8 mouse cellular contexts compared by ENCODE assay signal in genomic region chr14:20660827-20661660, GRCm38 (mm10). TPM values are rescaled to one million over a fixed set of nuclear protein-coding genes. Genes with fewer than 3 reads are reported as not detected.
DNase-seq lines count a peak whose midpoint lies in the region; ATAC-seq and TF ChIP-seq lines count a peak whose summit lies in the region.

No protein-coding gene starts in this region.

- H3K79me3 ChIP-seq in C2C12 (ENCODE audit: low read depth): peaks cover 2% of the 10 kb centered on the region

- peaks cover 10% of the 10 kb centered on the region for H3K79me2 ChIP-seq in C2C12 (ENCODE audit: control insufficient read depth, insufficient read depth)

- H3K4me3 ChIP-seq in C2C12 (ENCODE audit: insufficient read depth, poor library complexity, severe bottlenecking): peak overlapping the region; percentile 34
- H3K4me3 ChIP-seq in erythroblast, embryonic 14.5 days (replicated peaks): peak overlapping the region; percentile 66
- peak overlapping the region; percentile 65 for H3K4me3 ChIP-seq in heart, embryonic 12.5 days
- peak overlapping the region; percentile 64 for H3K4me3 ChIP-seq in kidney, postnatal 0 days (replicated peaks; ENCODE audit: low read depth, low read length)
- peak overlapping the region; percentile 68 for H3K4me3 ChIP-seq in liver, embryonic 11.5 days (ENCODE audit: low read depth, low read length)
- peak overlapping the region; percentile 68 for H3K4me3 ChIP-seq in stomach, embryonic 14.5 days (ENCODE audit: low read depth, low read length)

- no peaks in the 10 kb centered on the region for H3K9me3 ChIP-seq in erythroblast, embryonic 14.5 days (ENCODE audit: control insufficient read depth, low read length)
- H3K9me3 ChIP-seq in heart, embryonic 12.5 days (replicated peaks): no peaks in the 10 kb centered on the region
- no peaks in the 10 kb centered on the region for H3K9me3 ChIP-seq in kidney, postnatal 0 days (replicated peaks; ENCODE audit: low read length)
- no peaks in the 10 kb centered on the region for H3K9me3 ChIP-seq in liver, embryonic 11.5 days (ENCODE audit: control insufficient read depth, low read length)
- no peaks in the 10 kb centered on the region for H3K9me3 ChIP-seq in stomach, embryonic 14.5 days (ENCODE audit: control insufficient read depth, low read depth, low read length)

- H3K4me1 ChIP-seq in erythroblast, embryonic 14.5 days (ENCODE audit: control insufficient read depth): peaks cover 23% of the 10 kb centered on the region
- H3K4me1 ChIP-seq in heart, embryonic 12.5 days (replicated peaks): peaks cover 49% of the 10 kb centered on the region
- H3K4me1 ChIP-seq in kidney, postnatal 0 days (replicated peaks; ENCODE audit: insufficient read depth, low read length): peaks cover 5% of the 10 kb centered on the region; the same call in 1 of the 2 replicates
- H3K4me1 ChIP-seq in liver, embryonic 11.5 days (replicated peaks; ENCODE audit: control insufficient read depth, insufficient read depth, low read length): peaks cover 10% of the 10 kb centered on the region
- H3K4me1 ChIP-seq in stomach, embryonic 14.5 days (ENCODE audit: control insufficient read depth, insufficient read depth, low read length): 0 out of 2 replicates have a peak, but pooled peaks cover 8% of the 10 kb centered on the region

- 3% methylated on average over 52 of the region's 52 CpGs for WGBS in heart, embryonic 12.5 days
- 1% methylated on average over 52 of the region's 52 CpGs for WGBS in kidney, postnatal 0 days
- WGBS in liver, embryonic 11.5 days: 2% methylated on average over 52 of the region's 52 CpGs
- WGBS in stomach, embryonic 14.5 days: 1% methylated on average over 52 of the region's 52 CpGs

- peak; percentile 98 for DNase-seq in brain, embryonic 14.5 days (ENCODE audit: low read depth)
- peak; percentile 99 for DNase-seq in kidney, postnatal 0 days (ENCODE audit: low spot score)
- DNase-seq in liver, embryonic 11.5 days (ENCODE audit: low spot score): peak; percentile 84
- peak; percentile 97 for DNase-seq in naive thymus-derived CD4-positive, alpha-beta T cell, adult 2 months (ENCODE audit: low read depth)

- peak overlapping the region; percentile 92 for H3K9ac ChIP-seq in heart, embryonic 12.5 days
- peak overlapping the region; percentile 66 for H3K9ac ChIP-seq in kidney, postnatal 0 days (ENCODE audit: low read depth, low read length)
- peak overlapping the region; percentile 60 for H3K9ac ChIP-seq in liver, embryonic 11.5 days (ENCODE audit: low read depth, low read length)
- H3K9ac ChIP-seq in stomach, embryonic 14.5 days (replicated peaks; ENCODE audit: low read depth, low read length): peak overlapping the region; percentile 69

- TF ChIP-seq POLR2A in brain, embryonic 14.5 days (IDR thresholded peaks at IDR 0.05; ENCODE audit: borderline replicate concordance, extremely low read depth, insufficient read depth, insufficient read length, poor library complexity, severe bottlenecking): no peak

- peak; percentile 75 for ATAC-seq in heart, embryonic 12.5 days (ENCODE audit: insufficient number of reproducible peaks, low FRiP score)
- peak; percentile 86 for ATAC-seq in kidney, postnatal 0 days (replicated peaks; ENCODE audit: low FRiP score, low read depth)
- ATAC-seq in liver, embryonic 11.5 days (replicated peaks; ENCODE audit: low FRiP score): peak; percentile 80
- peak; percentile 84 for ATAC-seq in stomach, embryonic 14.5 days (ENCODE audit: insufficient number of reproducible peaks, insufficient read depth, low FRiP score, low read depth)

- peak; percentile 68 for TF ChIP-seq CTCF in C2C12 (IDR thresholded peaks at IDR 0.05; ENCODE audit: control insufficient read depth, insufficient read depth, insufficient read length)
- TF ChIP-seq CTCF in brain, embryonic 14.5 days (IDR thresholded peaks at IDR 0.05; ENCODE audit: borderline replicate concordance, extremely low read depth, insufficient read depth, insufficient read length): peak; percentile 93
- TF ChIP-seq CTCF in kidney, postnatal 0 days (IDR thresholded peaks at IDR 0.05; ENCODE audit: low read depth): peak; percentile 94

- no peaks in the 10 kb centered on the region for H3K36me3 ChIP-seq in C2C12 (ENCODE audit: control insufficient read depth, insufficient read depth)
- no peaks in the 10 kb centered on the region for H3K36me3 ChIP-seq in erythroblast, embryonic 14.5 days (ENCODE audit: control insufficient read depth)
- H3K36me3 ChIP-seq in heart, embryonic 12.5 days: peaks cover 22% of the 10 kb centered on the region; the same call in 1 of the 2 replicates
- H3K36me3 ChIP-seq in kidney, postnatal 0 days (ENCODE audit: insufficient read depth, low read length): no peaks in the 10 kb centered on the region
- H3K36me3 ChIP-seq in liver, embryonic 11.5 days (ENCODE audit: control insufficient read depth, insufficient read depth, low read length): no peaks in the 10 kb centered on the region
- H3K36me3 ChIP-seq in stomach, embryonic 14.5 days (ENCODE audit: control insufficient read depth, insufficient read depth, low read length): no peaks in the 10 kb centered on the region

- peak overlapping the region; percentile 96 for H3K4me2 ChIP-seq in heart, embryonic 12.5 days
- H3K4me2 ChIP-seq in kidney, postnatal 0 days (ENCODE audit: low read length): peak overlapping the region; percentile 91
- H3K4me2 ChIP-seq in liver, embryonic 11.5 days: peak overlapping the region; percentile 98
- H3K4me2 ChIP-seq in stomach, embryonic 14.5 days (replicated peaks; ENCODE audit: low read depth, low read length): peak overlapping the region; percentile 90

- peak overlapping the region; percentile 99 for H3K27ac ChIP-seq in heart, embryonic 12.5 days (ENCODE audit: poor library complexity, severe bottlenecking)
- H3K27ac ChIP-seq in kidney, postnatal 0 days: peak overlapping the region; percentile 90
- peak overlapping the region; percentile 48 for H3K27ac ChIP-seq in liver, embryonic 11.5 days (ENCODE audit: low read depth, low read length)
- peak overlapping the region; percentile 94 for H3K27ac ChIP-seq in stomach, embryonic 14.5 days (ENCODE audit: low read length)

- H3K27me3 ChIP-seq in C2C12 (ENCODE audit: control insufficient read depth, insufficient read depth, insufficient read length): no peaks in the 10 kb centered on the region
- peaks cover 51% of the 10 kb centered on the region for H3K27me3 ChIP-seq in erythroblast, embryonic 14.5 days (ENCODE audit: control insufficient read depth)
- H3K27me3 ChIP-seq in heart, embryonic 12.5 days (replicated peaks): no peaks in the 10 kb centered on the region
- no peaks in the 10 kb centered on the region for H3K27me3 ChIP-seq in kidney, postnatal 0 days (ENCODE audit: insufficient read depth, low read length)
- peaks cover 37% of the 10 kb centered on the region for H3K27me3 ChIP-seq in liver, embryonic 11.5 days (replicated peaks; ENCODE audit: control insufficient read depth, insufficient read depth, low read length)
- H3K27me3 ChIP-seq in stomach, embryonic 14.5 days (ENCODE audit: control insufficient read depth, insufficient read depth, low read length): no peaks in the 10 kb centered on the region

- H3ac ChIP-seq in C2C12 (ENCODE audit: control insufficient read depth, insufficient read length, low read depth): peak overlapping the region; percentile 67

RNA-seq across cellular contexts. Expression of gene Myoz1, which starts 4.7 kb away (rescaled TPM):
- polyA plus RNA-seq in C2C12 (2012; fragmentation: generic; extraction: Trizol): 0.50 TPM
- polyA plus RNA-seq in brain, embryonic 14.5 days (2012; rRNA removed): 0.10 and 0.16 TPM in 2 replicates
- polyA plus RNA-seq in erythroblast, embryonic 14.5 days (2012): not detected in 2 replicates
- 19.2 and 19.7 TPM in 2 replicates for polyA plus RNA-seq in heart, embryonic 12.5 days (2016; fragmentation: Nextera tagmentation; extraction: Ambion mirVana)
- 1.8 and 2.5 TPM in 2 replicates for polyA plus RNA-seq in kidney, postnatal 0 days (2015; fragmentation: Nextera tagmentation; extraction: Ambion mirVana)
- polyA plus RNA-seq in liver, embryonic 11.5 days (2014; fragmentation: Nextera tagmentation; extraction: Ambion mirVana): 0.23 and 0.95 TPM in 2 replicates
- polyA plus RNA-seq in stomach, embryonic 14.5 days (2014; fragmentation: Nextera tagmentation; extraction: Ambion mirVana): 0.29 TPM in 1 of 2 replicates, not detected in the other

RNA-seq across cellular contexts. Expression of gene Synpo2l, which starts 7.1 kb away (rescaled TPM):
- polyA plus RNA-seq in C2C12 (2012; fragmentation: generic; extraction: Trizol): 42.3 TPM
- polyA plus RNA-seq in brain, embryonic 14.5 days (2012; rRNA removed): 0.23 and 0.27 TPM in 2 replicates
- polyA plus RNA-seq in erythroblast, embryonic 14.5 days (2012): not detected in 2 replicates
- polyA plus RNA-seq in heart, embryonic 12.5 days (2016; fragmentation: Nextera tagmentation; extraction: Ambion mirVana): 181 and 191 TPM in 2 replicates
- polyA plus RNA-seq in kidney, postnatal 0 days (2015; fragmentation: Nextera tagmentation; extraction: Ambion mirVana): 0.32 and 0.33 TPM in 2 replicates
- 0.68 and 1.5 TPM in 2 replicates for polyA plus RNA-seq in liver, embryonic 11.5 days (2014; fragmentation: Nextera tagmentation; extraction: Ambion mirVana)
- 0.17 and 0.29 TPM in 2 replicates for polyA plus RNA-seq in stomach, embryonic 14.5 days (2014; fragmentation: Nextera tagmentation; extraction: Ambion mirVana)

RNA-seq across cellular contexts. Expression of gene Sec24c, which starts 13.1 kb away (rescaled TPM):
- polyA plus RNA-seq in C2C12 (2012; fragmentation: generic; extraction: Trizol): 63.4 TPM
- 159 and 187 TPM in 2 replicates for polyA plus RNA-seq in brain, embryonic 14.5 days (2012; rRNA removed)
- 3.6 and 5.0 TPM in 2 replicates for polyA plus RNA-seq in erythroblast, embryonic 14.5 days (2012)
- 93.4 and 97.4 TPM in 2 replicates for polyA plus RNA-seq in heart, embryonic 12.5 days (2016; fragmentation: Nextera tagmentation; extraction: Ambion mirVana)
- 57.3 and 62.8 TPM in 2 replicates for polyA plus RNA-seq in kidney, postnatal 0 days (2015; fragmentation: Nextera tagmentation; extraction: Ambion mirVana)
- 85.5 and 99.0 TPM in 2 replicates for polyA plus RNA-seq in liver, embryonic 11.5 days (2014; fragmentation: Nextera tagmentation; extraction: Ambion mirVana)
- 86.9 and 88.1 TPM in 2 replicates for polyA plus RNA-seq in stomach, embryonic 14.5 days (2014; fragmentation: Nextera tagmentation; extraction: Ambion mirVana)

RNA-seq across cellular contexts. Expression of gene Usp54, which starts 20.2 kb away (rescaled TPM):
- polyA plus RNA-seq in C2C12 (2012; fragmentation: generic; extraction: Trizol): 3.3 TPM
- polyA plus RNA-seq in brain, embryonic 14.5 days (2012; rRNA removed): 25.1 and 30.3 TPM in 2 replicates
- 0.04 and 0.05 TPM in 2 replicates for polyA plus RNA-seq in erythroblast, embryonic 14.5 days (2012)
- polyA plus RNA-seq in heart, embryonic 12.5 days (2016; fragmentation: Nextera tagmentation; extraction: Ambion mirVana): 7.4 and 7.7 TPM in 2 replicates
- 4.8 and 5.6 TPM in 2 replicates for polyA plus RNA-seq in kidney, postnatal 0 days (2015; fragmentation: Nextera tagmentation; extraction: Ambion mirVana)
- polyA plus RNA-seq in liver, embryonic 11.5 days (2014; fragmentation: Nextera tagmentation; extraction: Ambion mirVana): 5.8 and 6.0 TPM in 2 replicates
- 8.4 and 9.8 TPM in 2 replicates for polyA plus RNA-seq in stomach, embryonic 14.5 days (2014; fragmentation: Nextera tagmentation; extraction: Ambion mirVana)

RNA-seq across cellular contexts. Expression of gene Fut11, which starts 33.7 kb away (rescaled TPM):
- polyA plus RNA-seq in C2C12 (2012; fragmentation: generic; extraction: Trizol): 6.3 TPM
- polyA plus RNA-seq in brain, embryonic 14.5 days (2012; rRNA removed): 21.1 and 24.7 TPM in 2 replicates
- polyA plus RNA-seq in erythroblast, embryonic 14.5 days (2012): 0.37 TPM in 2 replicates
- 20.4 and 21.2 TPM in 2 replicates for polyA plus RNA-seq in heart, embryonic 12.5 days (2016; fragmentation: Nextera tagmentation; extraction: Ambion mirVana)
- polyA plus RNA-seq in kidney, postnatal 0 days (2015; fragmentation: Nextera tagmentation; extraction: Ambion mirVana): 21.6 and 22.4 TPM in 2 replicates
- polyA plus RNA-seq in liver, embryonic 11.5 days (2014; fragmentation: Nextera tagmentation; extraction: Ambion mirVana): 14.2 and 14.9 TPM in 2 replicates
- 20.5 and 20.7 TPM in 2 replicates for polyA plus RNA-seq in stomach, embryonic 14.5 days (2014; fragmentation: Nextera tagmentation; extraction: Ambion mirVana)

Comparison
In these comparisons a context has a peak if more than half of its experiments do, and no peak if none do; other contexts are left out.
1. Peak in every context shown above with its lines: DNase-seq, ATAC-seq, H3K4me3 ChIP-seq and H3K27ac ChIP-seq.
2. H3K27ac ChIP-seq: peak in every context shown above with its lines; median percentile 99 in heart, embryonic 12.5 days; 94 in stomach, embryonic 14.5 days; 90 in kidney, postnatal 0 days; 48 in liver, embryonic 11.5 days.
3. RNA of gene Synpo2l, which starts 7.1 kb away (polyA plus RNA-seq): 181 to 191 TPM in heart, embryonic 12.5 days and 42.3 TPM in C2C12 (single experiment); 0.68 to 1.5 TPM in liver, embryonic 11.5 days, 0.32 to 0.33 TPM in kidney, postnatal 0 days, 0.17 to 0.29 TPM in stomach, embryonic 14.5 days, 0.23 to 0.27 TPM in brain, embryonic 14.5 days and not detected in erythroblast, embryonic 14.5 days; every median in the first group is over 10 times any median in the second.